Mouse (Mus musculus) 3134 (cell line): ENCODE results near the gene Idi2.
"Not testable (repeated sequence)": the region's sequence is repeated elsewhere in the genome, so short reads cannot be mapped to it uniquely, and the experiment has no call there.

Source experiments
- DNase-seq: peaks from one replicate; pipeline ENCODE4 v3.0.0-alpha.2; 2011; ENCODE audit warnings: low spot score; ENCODE audit not compliant: insufficient read length; ENCODE audit errors: extremely low read depth

Gene Idi2

DNA sequence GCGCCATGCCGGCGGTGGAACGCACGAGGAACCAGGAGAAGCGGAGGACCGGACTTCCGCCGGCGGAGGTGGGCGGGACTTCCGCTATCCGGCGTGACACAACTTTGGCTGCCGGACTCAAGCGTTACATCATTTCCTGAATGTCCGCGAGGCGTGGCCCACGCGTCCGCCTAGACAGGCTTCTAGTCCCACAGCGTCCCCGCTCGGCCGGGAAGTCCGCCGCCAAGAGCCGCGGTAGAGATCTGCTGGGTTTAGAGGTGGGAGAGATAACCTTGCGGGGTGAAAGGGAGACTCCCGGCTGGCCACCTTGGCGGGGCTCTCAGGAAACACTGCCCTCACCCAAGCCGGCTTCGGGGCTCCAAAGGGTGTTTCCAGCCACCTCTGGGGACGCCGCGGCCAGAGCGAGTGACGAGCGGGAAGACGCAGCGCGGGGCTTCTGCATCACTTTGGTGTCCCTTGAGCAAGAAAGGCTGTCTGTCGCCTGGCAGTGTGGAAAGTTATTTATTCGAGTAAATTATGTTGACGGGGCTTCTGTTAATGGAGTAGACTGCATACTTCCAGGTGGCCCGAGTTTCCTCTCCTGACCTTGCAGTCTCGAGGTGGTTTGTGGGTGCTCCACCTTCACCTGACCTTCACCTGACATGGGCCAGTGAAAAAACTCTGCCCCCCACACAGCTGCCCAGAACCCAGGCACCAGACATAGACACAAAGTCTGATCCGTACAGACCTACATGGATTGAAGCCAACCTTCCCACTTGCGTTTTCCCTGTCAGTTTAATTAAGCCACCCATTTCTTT is 43.5 kb downstream of the Idi2 start, which contains the start of gene Gtpbp4:
TSS of gene Gtpbp4 (minus strand) at position 94 of the 797 bp plus-strand sequence.
- peak; percentile 96 for DNase-seq

DNA sequence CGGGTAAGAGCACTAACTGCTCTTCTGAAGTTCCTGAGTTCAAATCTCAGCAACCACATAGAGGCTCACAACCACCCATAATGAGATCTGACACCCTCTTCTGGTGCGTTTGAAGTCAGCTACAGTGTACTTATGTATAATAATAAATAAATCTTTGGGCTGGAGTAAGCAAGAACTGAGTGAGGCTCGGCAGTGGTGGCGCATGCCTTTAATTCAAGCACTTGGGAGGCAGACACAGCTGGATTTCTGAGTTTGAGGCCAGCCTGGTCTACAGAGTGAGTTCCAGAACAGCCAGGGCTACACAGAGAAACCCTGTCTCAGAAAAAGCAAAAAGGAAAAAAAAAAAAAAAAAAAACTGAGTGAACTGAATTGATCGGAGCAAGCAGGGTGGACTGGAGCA is 44.6 kb downstream of the Idi2 start:
- not testable (repeated sequence) for DNase-seq

DNA sequence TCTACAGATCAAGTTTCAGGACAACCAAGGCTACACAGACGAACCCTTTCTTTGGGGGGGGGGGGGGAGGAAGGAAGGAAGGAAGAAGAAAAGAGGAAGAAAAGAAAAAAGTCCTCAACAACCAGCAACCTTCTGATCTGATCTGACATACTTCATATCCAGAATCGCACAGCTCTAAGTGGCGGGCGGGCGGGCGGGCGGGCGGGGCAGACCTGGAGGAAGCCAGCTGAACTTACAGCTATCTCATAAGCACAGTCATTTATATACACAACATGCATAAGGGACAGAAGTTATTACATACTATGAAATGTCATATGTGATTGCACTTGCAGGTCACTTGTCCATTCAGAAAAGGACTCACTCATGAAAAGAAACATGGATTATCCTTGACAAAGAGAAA is 46.8 kb downstream of the Idi2 start:
- DNase-seq = no peak

DNA sequence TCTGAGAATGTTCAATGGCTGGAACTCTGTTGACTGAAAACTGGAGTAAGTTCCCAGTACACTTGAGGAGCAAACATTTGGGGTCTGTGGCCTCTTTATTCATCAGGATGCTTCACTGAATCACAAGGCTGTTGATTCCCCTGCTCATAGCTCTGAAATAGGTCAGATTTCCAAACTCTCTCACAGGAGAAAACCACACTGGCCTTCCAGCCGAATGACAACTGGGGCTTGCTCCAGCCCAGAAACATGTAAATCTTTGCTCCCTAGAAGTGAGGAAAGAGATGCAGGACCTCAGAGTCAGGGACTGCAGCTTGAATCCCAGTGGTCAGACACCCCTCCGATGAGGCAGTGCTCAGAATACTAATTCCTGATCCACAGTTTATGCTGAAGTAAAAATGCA is 50.6 kb downstream of the Idi2 start:
- DNase-seq = no peak
